ENCODE assay signal across 8 mouse cellular contexts in the genomic region with DNA sequence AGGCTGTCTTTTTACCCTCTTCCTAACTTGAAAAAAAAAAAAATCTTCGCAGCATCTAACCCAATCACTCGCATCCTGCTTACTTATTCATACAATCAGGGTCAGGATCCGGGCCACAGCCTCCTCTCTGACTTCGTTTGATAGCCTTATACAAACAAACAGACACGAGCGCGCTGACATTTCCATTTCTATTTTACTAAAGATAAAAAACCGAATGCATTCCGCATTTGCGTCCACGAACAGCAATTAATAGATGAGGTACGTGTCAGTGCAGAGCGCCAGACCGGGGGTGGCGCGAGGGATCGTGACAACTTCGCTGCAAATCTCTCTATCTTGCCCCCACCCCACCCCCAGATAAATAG. TPM values are rescaled to one million over a fixed set of nuclear protein-coding genes. Genes with fewer than 3 reads are reported as not detected.
DNase-seq lines count a peak whose midpoint lies in the region; ATAC-seq and TF ChIP-seq lines count a peak whose summit lies in the region.

Tll1 (minus strand) TSS at position 248 of the 362 bp plus-strand sequence.

- H3K4me2 ChIP-seq in heart, embryonic 16.5 days (ENCODE audit: low read depth, low read length) = peak within 1 kb of the TSS; percentile 95

- WGBS in heart, embryonic 16.5 days = 1% methylated on average over 18 of the region's 18 CpGs
- WGBS in thymus, adult 2 months = 2% methylated on average over 18 of the region's 18 CpGs

- 0 out of 2 replicates have a peak, but pooled peaks cover 2% of the 10 kb centered on the region for H3K27me3 ChIP-seq in heart, embryonic 16.5 days (ENCODE audit: control insufficient read depth, insufficient read depth, low read length)
- H3K27me3 ChIP-seq in thymus, adult 2 months (ENCODE audit: control insufficient read depth, insufficient read depth, low read length) = 0 out of 2 replicates have a peak, but pooled peaks cover 2% of the 10 kb centered on the region

- peak within 1 kb of the TSS; percentile 73 for H3K4me3 ChIP-seq in layer of hippocampus, adult 2 months
- H3K4me3 ChIP-seq in heart, embryonic 16.5 days (ENCODE audit: low read length) = peak within 1 kb of the TSS; percentile 77
- no peak within 1 kb of the TSS for H3K4me3 ChIP-seq in thymus, adult 2 months (ENCODE audit: control insufficient read depth, insufficient read depth, low read length)

- H3K27ac ChIP-seq in layer of hippocampus, adult 2 months = peak within 1 kb of the TSS; percentile 59; the same call in 1 of the 2 replicates
- no peak within 1 kb of the TSS for H3K27ac ChIP-seq in heart, embryonic 16.5 days (ENCODE audit: low read length)
- H3K27ac ChIP-seq in thymus, adult 2 months (ENCODE audit: control insufficient read depth, insufficient read depth, low read length) = no peak within 1 kb of the TSS

- no peaks in the 10 kb centered on the region for H3K9me3 ChIP-seq in heart, embryonic 16.5 days (replicated peaks; ENCODE audit: control insufficient read depth, low read length)

- H3K9ac ChIP-seq in heart, embryonic 16.5 days (ENCODE audit: low read length) = peak within 1 kb of the TSS; percentile 72

- peaks cover 12% of the 10 kb centered on the region for H3K4me1 ChIP-seq in heart, embryonic 16.5 days (ENCODE audit: control insufficient read depth, insufficient read depth, low read length)
- H3K4me1 ChIP-seq in thymus, adult 2 months (replicated peaks; ENCODE audit: control insufficient read depth, insufficient read depth, low read length) = no peaks in the 10 kb centered on the region

- DNase-seq in layer of hippocampus, adult 2 months (ENCODE audit: low spot score in 2 of 2) = peak in 1 of 2 experiments; percentile 5
- no peak for DNase-seq in layer of hippocampus, adult 9-10 months (ENCODE audit: low spot score)
- peak; percentile 76 for DNase-seq in cerebellum, adult 9-10 months
- DNase-seq in kidney, postnatal 4 days = peak; percentile 7 to 31
- DNase-seq in lung, postnatal 36 days = peak; percentile 40
- DNase-seq in thymus, adult 2 months = no peak

- no peak for ATAC-seq in heart, embryonic 16.5 days (replicated peaks; ENCODE audit: extremely low read depth, insufficient read depth, low FRiP score)
- no peak for ATAC-seq in activated CD4-positive, CD25-positive, alpha-beta regulatory T cell, adult 4 months

- H3K36me3 ChIP-seq in heart, embryonic 16.5 days (ENCODE audit: control insufficient read depth, insufficient read depth) = no peaks in the 10 kb centered on the region
- H3K36me3 ChIP-seq in thymus, adult 2 months (ENCODE audit: control insufficient read depth, insufficient read depth, low read length) = no peaks in the 10 kb centered on the region

- TF ChIP-seq CTCF in layer of hippocampus, adult 2 months (conservative IDR thresholded peaks at IDR 0.05) = no peak
- TF ChIP-seq CTCF in thymus, adult 2 months (IDR thresholded peaks at IDR 0.05; ENCODE audit: borderline replicate concordance, control insufficient read depth, extremely low read depth, insufficient read depth, low read length, poor library complexity) = no peak

- no peak for TF ChIP-seq POLR2A in thymus, adult 2 months (IDR thresholded peaks at IDR 0.05; ENCODE audit: control insufficient read depth, extremely low read depth, insufficient read depth, low read length, poor library complexity)

RNA-seq across cellular contexts. Expression of gene Tll1, which starts in this region (rescaled TPM):
- total RNA-seq in layer of hippocampus, adult 2 months (2021) = 1 to 10 TPM; 3.4 to 4.3 TPM
- 1.2 TPM in 2 replicates for polyA plus RNA-seq in heart, embryonic 16.5 days (2015; fragmentation: Nextera tagmentation; extraction: Ambion mirVana)
- not detected for polyA plus RNA-seq in activated CD4-positive, CD25-positive, alpha-beta regulatory T cell, adult 4 months (2017; shearing (Covaris generic))
- polyA plus RNA-seq in thymus, adult 2 months (2012; rRNA removed) = 0.09 and 0.37 TPM in 2 replicates

Comparison
In these comparisons a context has a peak if more than half of its experiments do, and no peak if none do; other contexts are left out.
1. DNase-seq: peak in cerebellum, adult 9-10 months (single experiment), kidney, postnatal 4 days (2 of 2) and lung, postnatal 36 days (single experiment); none in layer of hippocampus, adult 9-10 months (single experiment) and thymus, adult 2 months (single experiment).